Comparison of ENCODE assay signal across 11 mouse cellular contexts in the genomic region with DNA sequence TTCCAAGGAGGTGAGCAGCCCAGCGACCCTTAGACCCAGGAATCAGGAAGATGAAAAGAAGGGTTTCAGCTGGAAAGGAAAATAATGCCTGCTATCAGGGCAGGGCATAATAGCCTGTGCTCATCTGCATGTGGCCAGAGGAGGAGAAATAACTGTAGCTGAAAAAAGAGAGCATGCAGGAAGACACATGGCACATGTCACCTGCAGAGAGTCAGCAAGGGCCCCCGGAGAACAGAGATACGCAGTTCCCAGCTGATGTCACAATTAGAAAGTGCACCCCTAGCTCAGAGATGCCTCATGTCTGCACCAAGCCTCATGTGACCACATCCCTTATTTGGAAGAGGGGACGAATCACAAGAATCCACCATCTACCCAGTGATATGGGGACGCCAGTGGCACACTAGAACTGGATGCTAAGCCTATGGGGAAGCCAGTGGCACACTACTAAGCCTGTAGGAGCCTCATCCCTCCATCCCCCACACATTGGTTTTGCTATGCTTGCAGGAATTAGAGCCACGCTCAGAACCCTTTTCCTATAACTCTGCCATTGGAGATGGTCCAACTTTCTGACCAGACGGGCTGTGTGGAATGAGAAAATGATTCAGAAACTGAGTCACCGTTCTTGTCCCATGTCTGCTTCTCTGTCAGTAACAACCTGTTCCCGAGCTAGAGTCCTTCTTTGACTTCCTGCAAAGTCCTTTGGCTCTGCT. TPM values are rescaled to one million over a fixed set of nuclear protein-coding genes. Genes with fewer than 3 reads are reported as not detected.
A peak's percentile ranks its signal among the peaks of the same experiment; 100 is the strongest.
DNase-seq lines count a peak whose midpoint lies in the region; ATAC-seq and TF ChIP-seq lines count a peak whose summit lies in the region.
"Had no signal": no experiment of that assay in that cellular context is flagged by ENCODE, and none has a peak within 500 bp of the region (broad histone marks: within the 10 kb centered on the region; RNA-seq: fewer than 3 reads in every experiment).

No protein-coding gene starts in this region.

- H3K36me3 ChIP-seq in heart, embryonic 15.5 days: no peaks in the 10 kb centered on the region
- no peaks in the 10 kb centered on the region for H3K36me3 ChIP-seq in testis, adult 2 months (ENCODE audit: control insufficient read depth, insufficient read depth, low read length)
- no peaks in the 10 kb centered on the region for H3K36me3 ChIP-seq in small intestine, adult 2 months (ENCODE audit: control insufficient read depth, insufficient read depth, low read length)

- POLR2A ChIA-PET in Patski (lab: Charles Lee): no interaction called here

- H3K9me3 ChIP-seq in heart, embryonic 15.5 days (replicated peaks): no peaks in the 10 kb centered on the region

- 28% methylated on average over 9 of the region's 9 CpGs for WGBS in heart, embryonic 15.5 days
- WGBS in small intestine, adult 2 months: 43% methylated on average over 9 of the region's 9 CpGs

- in situ Hi-C loops in Patski (cut with MboI; ENCODE audit: low pct_unique_long_range_greater_than_20kb): no loop called here

- H3K4me2 ChIP-seq in heart, embryonic 15.5 days: no peak overlapping the region

- CTCF ChIA-PET in Patski (lab: Charles Lee): interaction anchor here (2.3 to 2.8 kb wide), 2 partner anchors 12 to 13 kb away, joined by 9 to 17 read pairs; no protein-coding TSS in a partner anchor

- no peak for TF ChIP-seq CTCF in testis, adult 2 months (IDR thresholded peaks at IDR 0.05; ENCODE audit: control insufficient read depth, insufficient read depth, insufficient replicate concordance, low read depth, low read length)
- TF ChIP-seq CTCF in Patski (IDR thresholded peaks at IDR 0.05): no peak
- no peak for TF ChIP-seq CTCF in small intestine, adult 2 months (IDR thresholded peaks at IDR 0.05; ENCODE audit: extremely low read depth, insufficient read length, insufficient replicate concordance, low read depth, low read length)

- no peak for DNase-seq in heart, postnatal 4 days
- no peak for DNase-seq in testis, postnatal 14 days (ENCODE audit: low spot score)
- peak; percentile 87 for DNase-seq in Patski (ENCODE audit: low read depth, low spot score)
- DNase-seq in yolk sac, embryonic 10.5 days (ENCODE audit: low spot score): no peak
- DNase-seq: adrenal gland, postnatal 25 days; gastrocnemius, postnatal 14 days; lung, postnatal 10 days had no signal

- H3K27me3 ChIP-seq in heart, embryonic 15.5 days: no peaks in the 10 kb centered on the region
- H3K27me3 ChIP-seq in testis, adult 2 months (ENCODE audit: control insufficient read depth, insufficient read depth, low read length): no peaks in the 10 kb centered on the region
- H3K27me3 ChIP-seq in Patski: no peaks in the 10 kb centered on the region
- no peaks in the 10 kb centered on the region for H3K27me3 ChIP-seq in small intestine, adult 2 months (ENCODE audit: control insufficient read depth, insufficient read depth, low read length)

- H3K4me3 ChIP-seq in heart, embryonic 15.5 days: no peak overlapping the region
- H3K4me3 ChIP-seq in testis, adult 2 months (ENCODE audit: control insufficient read depth, low read depth, low read length): no peak overlapping the region
- no peak overlapping the region for H3K4me3 ChIP-seq in small intestine, adult 2 months (ENCODE audit: low read depth, low read length)

- H3K9ac ChIP-seq in heart, embryonic 15.5 days: no peak overlapping the region

- no peak for TF ChIP-seq POLR2A in testis, adult 2 months (IDR thresholded peaks at IDR 0.05; ENCODE audit: control insufficient read depth, low read depth, low read length)
- no peak for TF ChIP-seq POLR2A in small intestine, adult 2 months (IDR thresholded peaks at IDR 0.05; ENCODE audit: low read depth, low read length)

- peaks cover 34% of the 10 kb centered on the region for H3K4me1 ChIP-seq in heart, embryonic 15.5 days (replicated peaks)
- H3K4me1 ChIP-seq in testis, adult 2 months (ENCODE audit: control insufficient read depth, insufficient read depth, low read length): no peaks in the 10 kb centered on the region
- peaks cover 34% of the 10 kb centered on the region for H3K4me1 ChIP-seq in small intestine, adult 2 months (ENCODE audit: control insufficient read depth, insufficient read depth, insufficient read length, low read length)

- ATAC-seq in heart, embryonic 15.5 days (replicated peaks; ENCODE audit: insufficient number of reproducible peaks, insufficient read depth, low FRiP score, low read depth): peak; percentile 47
- ATAC-seq in Patski: peak; percentile 34
- ATAC-seq: hindbrain, embryonic 16.5 days had no signal

- peak overlapping the region; percentile 84 for H3K27ac ChIP-seq in heart, embryonic 15.5 days
- H3K27ac ChIP-seq in testis, adult 2 months (ENCODE audit: control insufficient read depth, insufficient read depth, low read depth, low read length): peak overlapping the region; percentile 56
- H3K27ac ChIP-seq in small intestine, adult 2 months (ENCODE audit: insufficient read depth, low read depth, low read length): peak overlapping the region; percentile 97

RNA-seq across cellular contexts. Expression of a gene that starts 21.4 kb away (rescaled TPM):
- polyA plus RNA-seq in heart, embryonic 15.5 days (2015; fragmentation: Nextera tagmentation; extraction: Ambion mirVana): 208 and 228 TPM in 2 replicates
- 100 to 1,000 TPM; 254 to 273 TPM for total RNA-seq in heart, postnatal 4 days (2021)
- polyA plus RNA-seq in testis, adult 2 months (2012; rRNA removed): 9.5 and 10.0 TPM in 2 replicates
- 113 TPM for polyA plus RNA-seq in Patski (2021)
- 89.6 and 93.0 TPM in 2 replicates for polyA plus RNA-seq in small intestine, adult 2 months (2012; rRNA removed)
